Mouse (Mus musculus) olfactory bulb, adult 2 months (tissue): ENCODE data around the gene Rdh7. TPM values are rescaled to one million over a fixed set of nuclear protein-coding genes. Genes with fewer than 3 reads are reported as not detected.
"Not testable (repeated sequence)": the region's sequence is repeated elsewhere in the genome, so short reads cannot be mapped to it uniquely, and the experiment has no call there.

Experiments used
- H3K27ac ChIP-seq: fragments of 200-500 bp; 2 replicates; pipeline ENCODE4 v1.5.1; 2012; ENCODE audit warnings: low read depth, low read length; ENCODE audit not compliant: insufficient read depth
- H3K4me1 ChIP-seq: fragments of 200-500 bp; 2 replicates; pipeline ENCODE4 v1.6.1; 2012; ENCODE audit warnings: low read length; ENCODE audit not compliant: control insufficient read depth, insufficient read depth
- H3K4me3 ChIP-seq: fragments of 200-500 bp; 2 replicates; pipeline ENCODE4 v1.5.1; 2012; ENCODE audit warnings: mild to moderate bottlenecking, low read depth, low read length, moderate library complexity; ENCODE audit not compliant: insufficient read depth
- CTCF ChIP-seq: fragments of 200-500 bp; IDR thresholded peaks from 2 replicates; pipeline ENCODE4 v1.5.1; 2012; ENCODE audit warnings: low read depth, mild to moderate bottlenecking, low read length, moderate library complexity; ENCODE audit not compliant: insufficient read depth
- POLR2A ChIP-seq: fragments of 200-500 bp; IDR thresholded peaks from 2 replicates; pipeline ENCODE4 v1.6.1; 2012; ENCODE audit warnings: mild to moderate bottlenecking, low read depth, low read length, moderate library complexity; ENCODE audit not compliant: insufficient read depth
- WGBS: fragments of 180-500 bp; shearing (Covaris S2); methylation state at CpG from one replicate; pipeline ENCODE4 v1.1.7; 2018; 5-methylcytosine and 5-hydroxymethylcytosine counted together
- polyA plus RNA-seq: library from polyadenylated mRNA; stranded (reverse); fragments of >200 nt; gene quantifications from 2 replicates; pipeline ENCODE4 v1.2.4, GENCODE M21; 2012; ENCODE audit warnings: low replicate concordance; ENCODE audit not compliant: missing spikeins, insufficient read depth, insufficient read length

Gene Rdh7
- polyA plus RNA-seq, 1 experiment = not detected

DNA sequence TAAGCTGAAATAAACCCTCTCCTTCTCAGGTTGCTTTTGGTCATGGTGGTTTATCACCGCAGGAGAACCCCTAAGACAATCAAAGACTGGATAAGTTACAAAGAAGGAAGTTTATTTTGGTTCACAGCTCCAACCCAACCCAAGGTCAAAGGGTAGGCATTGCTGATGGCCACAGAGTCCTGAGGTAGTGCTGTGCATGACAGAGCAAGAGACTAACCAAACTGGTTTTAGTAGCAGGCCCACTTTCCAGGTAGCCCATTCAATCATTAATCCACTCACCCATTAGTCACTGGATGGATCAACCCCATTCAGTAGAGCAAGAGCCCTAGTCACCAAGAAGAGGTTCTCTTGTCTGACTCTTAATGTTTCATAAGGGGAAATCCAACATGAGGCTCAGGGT lies 33.6 kb upstream of the Rdh7 start:
- 84% methylated on average over 1 of the region's 1 CpGs for WGBS
- H3K4me3 ChIP-seq = no peak overlapping the region
- no peaks in the 10 kb centered on the region for H3K4me1 ChIP-seq
- H3K27ac ChIP-seq = no peak overlapping the region
- TF ChIP-seq CTCF (no peak), POLR2A (no peak)

- WGBS = over 99% methylated on average over 5 of the region's 5 CpGs
- Histone ChIP-seq H3K27ac (no peak overlapping the region), H3K4me1 (no peaks in the 10 kb centered on the region), H3K4me3 (no peak overlapping the region)
- TF ChIP-seq CTCF (no peak), POLR2A (no peak)
Measured at GRCm38 (mm10) chr10:127917651-127918050, 29.0 kb upstream of the Rdh7 start.

DNA sequence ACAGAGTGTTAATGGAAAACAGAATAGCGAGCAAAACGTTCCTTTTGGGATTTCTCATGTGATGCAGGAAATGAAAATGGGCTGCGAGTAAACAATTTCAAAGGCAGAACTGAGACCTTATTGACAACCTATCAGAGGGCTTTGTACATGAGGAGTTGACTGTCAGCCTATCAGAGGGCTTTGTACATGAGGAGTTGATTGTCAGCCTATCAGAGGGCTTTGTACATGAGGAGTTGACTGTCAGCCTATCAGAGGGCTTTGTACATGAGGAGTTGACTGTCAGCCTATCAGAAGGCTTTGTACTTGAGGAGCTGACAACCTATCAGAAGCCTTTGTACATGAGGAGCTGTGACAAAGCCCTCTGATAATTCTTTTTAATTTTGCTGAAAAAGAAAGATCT lies 28.6 kb upstream of the Rdh7 start:
- not testable (repeated sequence) for H3K4me3 ChIP-seq, H3K27ac ChIP-seq, H3K4me1 ChIP-seq
- 86% methylated on average over 3 of the region's 3 CpGs for WGBS

DNA sequence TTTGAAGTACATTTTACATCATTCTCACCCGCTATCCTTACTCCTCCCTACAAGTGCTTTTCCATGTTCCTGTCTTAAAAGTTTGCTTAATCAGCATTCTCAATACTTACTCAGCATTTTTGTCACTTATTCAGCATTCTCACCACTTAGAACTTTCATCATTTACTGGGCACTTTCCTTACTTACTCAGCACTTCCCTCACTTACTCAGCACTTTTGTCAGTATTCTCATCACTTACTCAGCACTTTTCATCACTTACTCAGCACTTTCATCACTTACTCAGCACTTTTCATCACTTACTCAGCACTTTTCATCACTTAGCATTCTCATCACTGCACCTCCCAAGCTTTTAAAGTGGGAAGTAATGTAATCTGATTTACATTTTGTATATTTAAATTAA lies 27.0 kb upstream of the Rdh7 start:
- Histone ChIP-seq H3K27ac (no peak overlapping the region), H3K4me1 (no peaks in the 10 kb centered on the region), H3K4me3 (no peak overlapping the region)
- TF ChIP-seq POLR2A (no peak), CTCF (no peak)
- WGBS = 97% methylated on average over 1 of the region's 1 CpGs

DNA sequence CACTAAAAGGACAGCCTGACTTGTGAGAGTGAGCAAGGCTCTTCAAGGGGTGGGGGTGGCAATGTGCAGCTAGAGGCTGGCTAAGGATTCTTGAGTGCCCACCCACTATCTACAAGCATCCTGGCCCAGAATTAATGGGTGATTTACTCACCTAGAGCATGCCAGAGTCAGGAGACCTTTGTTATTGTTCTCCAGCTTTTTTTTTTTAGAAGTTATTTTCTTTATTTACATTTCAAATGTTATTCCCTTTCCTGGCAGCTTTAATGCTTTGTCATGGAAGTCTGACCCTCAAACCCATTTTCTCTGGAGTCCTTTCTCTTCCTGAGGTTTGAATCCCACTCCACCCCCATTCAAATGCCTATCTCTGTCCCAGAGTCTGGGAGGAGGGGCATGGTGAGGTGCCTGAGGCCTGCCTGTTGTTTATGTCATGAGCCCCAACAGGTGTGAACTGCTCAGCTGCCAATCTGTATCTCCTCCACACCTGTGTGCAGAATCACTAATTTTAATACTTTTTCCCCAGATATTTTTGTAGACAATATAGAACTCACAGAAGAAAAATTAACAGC lies 18.9 kb upstream of the Rdh7 start:
- Histone ChIP-seq H3K4me1 (peaks cover 5% of the 10 kb centered on the region), H3K27ac (no peak overlapping the region), H3K4me3 (no peak overlapping the region)
- TF ChIP-seq POLR2A = no peak
- no peak for TF ChIP-seq CTCF

DNA sequence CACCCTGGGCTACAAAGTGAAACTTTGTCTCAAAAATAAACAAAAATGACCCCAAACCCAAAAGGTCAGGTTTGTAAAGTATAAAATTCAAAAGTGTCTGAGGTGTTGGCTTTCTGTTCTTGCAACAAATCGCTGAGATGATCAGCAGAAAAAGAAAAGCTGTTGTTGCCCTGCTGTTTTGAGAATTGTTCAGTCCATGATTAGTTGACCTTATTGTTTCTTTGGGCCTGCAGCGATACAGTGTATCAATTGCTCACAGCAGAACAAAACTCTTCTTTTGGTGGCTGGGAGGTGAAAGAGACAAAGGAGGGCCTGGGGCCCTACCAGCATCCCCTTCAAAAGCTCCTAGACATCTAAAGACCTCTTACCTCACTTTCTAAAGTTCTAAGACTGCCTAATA lies 17.5 kb upstream of the Rdh7 start:
- Histone ChIP-seq H3K4me3 (no peak overlapping the region), H3K4me1 (peaks cover 5% of the 10 kb centered on the region), H3K27ac (no peak overlapping the region)
- 89% methylated on average over 2 of the region's 2 CpGs for WGBS
- TF ChIP-seq CTCF (no peak), POLR2A (no peak)

- WGBS = 50% methylated on average over 7 of the region's 7 CpGs
- Histone ChIP-seq H3K27ac (no peak overlapping the region), H3K4me1 (peaks cover 5% of the 10 kb centered on the region), H3K4me3 (no peak overlapping the region)
- TF ChIP-seq POLR2A = no peak
- no peak for TF ChIP-seq CTCF
Measured at GRCm38 (mm10) chr10:127904718-127905446, 16.3 kb upstream of the Rdh7 start.

GRCm38 (mm10) chr10:127903116-127903515 lies 14.5 kb upstream of the Rdh7 start:
- TF ChIP-seq CTCF = no peak
- no peak for TF ChIP-seq POLR2A
- WGBS = 69% methylated on average over 1 of the region's 1 CpGs
- H3K27ac ChIP-seq = no peak overlapping the region

DNA sequence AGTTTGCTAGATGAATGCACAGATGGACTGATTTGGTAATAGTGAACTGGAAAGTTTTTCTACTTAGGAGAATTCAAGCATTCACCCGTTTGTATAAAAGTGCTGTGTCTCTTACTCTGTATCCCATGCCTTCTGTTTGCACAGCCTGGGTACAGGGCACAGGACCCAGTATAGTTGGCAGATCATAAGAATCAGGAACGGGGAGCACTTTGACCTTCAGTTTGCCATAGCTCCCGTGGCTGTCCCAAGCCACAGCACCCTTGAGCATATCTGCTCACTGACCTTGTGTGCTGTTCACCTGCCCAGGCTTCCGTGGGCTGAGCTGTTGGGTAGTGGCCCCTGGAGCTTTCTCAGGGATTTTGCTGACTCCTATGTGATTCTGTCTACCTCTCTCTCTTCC lies 13.1 kb upstream of the Rdh7 start:
- Histone ChIP-seq H3K4me1 (peaks cover 5% of the 10 kb centered on the region), H3K27ac (no peak overlapping the region), H3K4me3 (no peak overlapping the region)
- TF ChIP-seq POLR2A = no peak
- TF ChIP-seq CTCF = no peak
- 84% methylated on average over 4 of the region's 4 CpGs for WGBS

More at GRCm38 (mm10) chr10:127903116-127903515, 14.5 kb upstream of the Rdh7 start:
- H3K4me1 ChIP-seq = peaks cover 5% of the 10 kb centered on the region
- H3K4me3 ChIP-seq = no peak overlapping the region
